8 mouse cellular contexts compared by ENCODE assay signal in genomic region chr8:121906542-121907512, GRCm38 (mm10). TPM values are rescaled to one million over a fixed set of nuclear protein-coding genes. Genes with fewer than 3 reads are reported as not detected.
DNase-seq lines count a peak whose midpoint lies in the region; ATAC-seq and TF ChIP-seq lines count a peak whose summit lies in the region.

No protein-coding gene starts in this region.

- DNase-seq in kidney, adult 8-10 months, result no peak
- peak; percentile 77 for DNase-seq in ZHBTc4 (ENCODE audit: low read depth, low spot score)
- DNase-seq in liver, embryonic 14.5 days (ENCODE audit: low read depth in 3 of 3, low spot score in 3 of 3), result peak in 1 of 3 experiments; percentile 51
- peak; percentile 73 for DNase-seq in naive thymus-derived CD4-positive, alpha-beta T cell, adult 2 months (ENCODE audit: low read depth)
- peak; percentile 13 to 23 for DNase-seq in thymus, postnatal 10 days (ENCODE audit: low spot score in 2 of 2)

- H3K27ac ChIP-seq in kidney, embryonic 14.5 days (ENCODE audit: low read depth, low read length), result no peak overlapping the region
- H3K27ac ChIP-seq in embryonic facial prominence, embryonic 15.5 days (replicated peaks), result no peak overlapping the region
- peak overlapping the region; percentile 79 for H3K27ac ChIP-seq in hindbrain, embryonic 15.5 days (replicated peaks)
- peak overlapping the region; percentile 63 for H3K27ac ChIP-seq in liver, embryonic 14.5 days

- TF ChIP-seq CTCF in liver, embryonic 14.5 days (IDR thresholded peaks at IDR 0.05; ENCODE audit: low read depth), result no peak

- peak overlapping the region; percentile 73 for H3K9ac ChIP-seq in kidney, embryonic 14.5 days (ENCODE audit: low read depth, low read length)
- peak overlapping the region; percentile 35 for H3K9ac ChIP-seq in embryonic facial prominence, embryonic 15.5 days
- H3K9ac ChIP-seq in hindbrain, embryonic 15.5 days, result peak overlapping the region; percentile 74
- H3K9ac ChIP-seq in liver, embryonic 14.5 days (replicated peaks), result peak overlapping the region; percentile 84

- H3K4me3 ChIP-seq in kidney, embryonic 14.5 days (ENCODE audit: low read length), result peak overlapping the region; percentile 80
- peak overlapping the region; percentile 63 for H3K4me3 ChIP-seq in embryonic facial prominence, embryonic 15.5 days (replicated peaks)
- peak overlapping the region; percentile 75 for H3K4me3 ChIP-seq in hindbrain, embryonic 15.5 days
- peak overlapping the region; percentile 72 to 77 for H3K4me3 ChIP-seq in liver, embryonic 14.5 days (ENCODE audit: insufficient read depth in 1 of 2, low read depth in 2 of 2, low read length in 2 of 2)

- H3K9me3 ChIP-seq in kidney, embryonic 14.5 days (ENCODE audit: control insufficient read depth, low read length), result no peaks in the 10 kb centered on the region
- no peaks in the 10 kb centered on the region for H3K9me3 ChIP-seq in embryonic facial prominence, embryonic 15.5 days (replicated peaks)
- no peaks in the 10 kb centered on the region for H3K9me3 ChIP-seq in hindbrain, embryonic 15.5 days
- no peaks in the 10 kb centered on the region for H3K9me3 ChIP-seq in liver, embryonic 14.5 days (ENCODE audit: control insufficient read depth, low read length)

- under 1% methylated on average over 70 of the region's 72 CpGs for WGBS in kidney, embryonic 14.5 days
- WGBS in embryonic facial prominence, embryonic 15.5 days, result under 1% methylated on average over 71 of the region's 72 CpGs
- WGBS in hindbrain, embryonic 15.5 days, result under 1% methylated on average over 60 of the region's 72 CpGs
- under 1% methylated on average over 72 of the region's 72 CpGs for WGBS in liver, embryonic 14.5 days (ENCODE audit: insufficient replicate concordance)

- H3K36me3 ChIP-seq in kidney, embryonic 14.5 days (ENCODE audit: control insufficient read depth, insufficient read depth, low read length), result no peaks in the 10 kb centered on the region
- H3K36me3 ChIP-seq in embryonic facial prominence, embryonic 15.5 days, result no peaks in the 10 kb centered on the region
- H3K36me3 ChIP-seq in hindbrain, embryonic 15.5 days, result no peaks in the 10 kb centered on the region
- peaks cover 16% of the 10 kb centered on the region for H3K36me3 ChIP-seq in liver, embryonic 14.5 days (replicated peaks; ENCODE audit: control insufficient read depth, insufficient read depth, low read depth)

- peak overlapping the region; percentile 97 for H3K4me2 ChIP-seq in kidney, embryonic 14.5 days (replicated peaks; ENCODE audit: low read depth, low read length)
- peak overlapping the region; percentile 96 for H3K4me2 ChIP-seq in embryonic facial prominence, embryonic 15.5 days (replicated peaks)
- H3K4me2 ChIP-seq in hindbrain, embryonic 15.5 days, result peak overlapping the region; percentile 99
- H3K4me2 ChIP-seq in liver, embryonic 14.5 days (ENCODE audit: low read depth), result peak overlapping the region; percentile 70

- no peaks in the 10 kb centered on the region for H3K27me3 ChIP-seq in kidney, embryonic 14.5 days (ENCODE audit: control insufficient read depth, insufficient read depth, low read length)
- 0 out of 2 replicates have a peak, but pooled peaks cover 7% of the 10 kb centered on the region for H3K27me3 ChIP-seq in embryonic facial prominence, embryonic 15.5 days
- no peaks in the 10 kb centered on the region; the same call in 1 of the 2 replicates for H3K27me3 ChIP-seq in hindbrain, embryonic 15.5 days
- no peaks in the 10 kb centered on the region for H3K27me3 ChIP-seq in liver, embryonic 14.5 days (ENCODE audit: control insufficient read depth, insufficient read depth, low read length)

- no peak for TF ChIP-seq EP300 in liver, embryonic 14.5 days (IDR thresholded peaks at IDR 0.05; ENCODE audit: low read depth)

- H3K4me1 ChIP-seq in kidney, embryonic 14.5 days (ENCODE audit: control insufficient read depth, insufficient read depth, low read length), result peaks cover 34% of the 10 kb centered on the region
- peaks cover 45% of the 10 kb centered on the region for H3K4me1 ChIP-seq in embryonic facial prominence, embryonic 15.5 days
- peaks cover 43% of the 10 kb centered on the region for H3K4me1 ChIP-seq in hindbrain, embryonic 15.5 days (replicated peaks)
- H3K4me1 ChIP-seq in liver, embryonic 14.5 days (replicated peaks; ENCODE audit: control insufficient read depth in 2 of 2, insufficient read depth in 2 of 2, low read length in 1 of 2), result peaks cover 32 to 39% of the 10 kb centered on the region in 2 experiments

- ATAC-seq in kidney, embryonic 14.5 days (ENCODE audit: low FRiP score, low TSS enrichment), result peak; percentile 59
- ATAC-seq in embryonic facial prominence, embryonic 15.5 days (ENCODE audit: insufficient number of reproducible peaks, low FRiP score, low TSS enrichment, low read depth), result peak; percentile 39
- ATAC-seq in hindbrain, embryonic 15.5 days (ENCODE audit: low FRiP score, low read depth), result peak; percentile 57
- ATAC-seq in liver, embryonic 14.5 days (ENCODE audit: insufficient read depth), result peak; percentile 46

RNA-seq across cellular contexts. Expression of gene Slc7a5, which starts 0.7 kb away (rescaled TPM):
- polyA plus RNA-seq in kidney, embryonic 14.5 days (2014; fragmentation: Nextera tagmentation; extraction: Ambion mirVana), result 16.8 and 25.9 TPM in 2 replicates
- polyA plus RNA-seq in embryonic facial prominence, embryonic 15.5 days (2015; fragmentation: Nextera tagmentation; extraction: Ambion mirVana), result 31.0 and 31.9 TPM in 2 replicates
- polyA plus RNA-seq in hindbrain, embryonic 15.5 days (2015; fragmentation: Nextera tagmentation; extraction: Ambion mirVana), result 52.9 and 59.2 TPM in 2 replicates
- polyA plus RNA-seq in liver, embryonic 14.5 days (2012; rRNA removed), result 40.0 and 40.9 TPM in 2 replicates
- 36.7 and 40.7 TPM in 2 replicates for polyA plus RNA-seq in liver, embryonic 14.5 days (2014; fragmentation: Nextera tagmentation; extraction: Ambion mirVana)

RNA-seq across cellular contexts. Expression of gene Car5a, which starts 37.9 kb away (rescaled TPM):
- not detected in 2 replicates for polyA plus RNA-seq in kidney, embryonic 14.5 days (2014; fragmentation: Nextera tagmentation; extraction: Ambion mirVana)
- polyA plus RNA-seq in embryonic facial prominence, embryonic 15.5 days (2015; fragmentation: Nextera tagmentation; extraction: Ambion mirVana), result 0.13 TPM in 1 of 2 replicates, not detected in the other
- 0.36 and 0.63 TPM in 2 replicates for polyA plus RNA-seq in hindbrain, embryonic 15.5 days (2015; fragmentation: Nextera tagmentation; extraction: Ambion mirVana)
- 0.87 and 1.1 TPM in 2 replicates for polyA plus RNA-seq in liver, embryonic 14.5 days (2012; rRNA removed)
- 1.3 and 1.4 TPM in 2 replicates for polyA plus RNA-seq in liver, embryonic 14.5 days (2014; fragmentation: Nextera tagmentation; extraction: Ambion mirVana)

RNA-seq across cellular contexts. Expression of gene Banp, which starts 42.7 kb away (rescaled TPM):
- polyA plus RNA-seq in kidney, embryonic 14.5 days (2014; fragmentation: Nextera tagmentation; extraction: Ambion mirVana), result 39.2 and 39.5 TPM in 2 replicates
- 46.3 and 48.5 TPM in 2 replicates for polyA plus RNA-seq in embryonic facial prominence, embryonic 15.5 days (2015; fragmentation: Nextera tagmentation; extraction: Ambion mirVana)
- polyA plus RNA-seq in hindbrain, embryonic 15.5 days (2015; fragmentation: Nextera tagmentation; extraction: Ambion mirVana), result 53.9 and 59.1 TPM in 2 replicates
- polyA plus RNA-seq in liver, embryonic 14.5 days (2012; rRNA removed), result 20.8 and 23.0 TPM in 2 replicates
- 12.0 and 13.6 TPM in 2 replicates for polyA plus RNA-seq in liver, embryonic 14.5 days (2014; fragmentation: Nextera tagmentation; extraction: Ambion mirVana)

Comparison
In these comparisons a context has a peak if more than half of its experiments do, and no peak if none do; other contexts are left out.
1. H3K27ac ChIP-seq: peak in hindbrain, embryonic 15.5 days (single experiment) and liver, embryonic 14.5 days (single experiment); none in kidney, embryonic 14.5 days (single experiment) and embryonic facial prominence, embryonic 15.5 days (single experiment).
2. DNase-seq: peak in ZHBTc4 (single experiment), naive thymus-derived CD4-positive, alpha-beta T cell, adult 2 months (single experiment) and thymus, postnatal 10 days (2 of 2); none in kidney, adult 8-10 months (0 of 2).
3. Peak in every context shown above with its lines, with median percentiles within 50 percentile points of each other: ATAC-seq, H3K4me2 ChIP-seq, H3K4me3 ChIP-seq and H3K9ac ChIP-seq.